Mouse (Mus musculus) stomach, postnatal 0 days (tissue): ENCODE data around the gene Hmces.

ENCODE experiments used
- CTCF ChIP-seq: IDR thresholded peaks from 2 replicates; pipeline ENCODE4 v1.5.1; 2016; ENCODE audit warnings: antibody characterized with exemption, low read depth, mild to moderate bottlenecking, moderate library complexity
- EP300 ChIP-seq: optimal IDR thresholded peaks from 2 replicates; pipeline ENCODE3; 2016; ENCODE audit warnings: antibody characterized with exemption

DNA sequence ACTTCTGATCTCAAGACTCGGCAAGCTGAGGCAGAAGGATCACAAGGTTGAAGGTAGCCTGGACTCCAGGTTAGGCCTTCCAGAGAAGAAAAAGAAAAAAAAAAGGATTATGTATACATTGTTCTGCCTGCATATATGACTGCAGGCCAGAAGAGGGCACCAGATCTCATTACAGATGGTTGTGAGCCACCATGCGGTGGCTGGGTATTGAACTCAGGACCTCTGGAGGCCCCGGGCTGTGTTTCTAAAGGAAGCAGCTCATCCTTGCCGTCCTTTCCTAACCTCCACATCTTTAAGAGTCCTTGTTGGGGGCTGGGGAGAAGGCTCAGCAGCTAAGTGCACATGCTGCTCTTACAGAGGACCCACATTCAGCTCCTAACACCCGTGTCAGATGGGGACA lies 7.1 kb upstream of the Hmces start:
- TF ChIP-seq EP300 (no peak), CTCF (peak; percentile 69)
